Mouse (Mus musculus): Measurements from ENCODE around the gene Srrm4.

- TF ChIP-seq POLR2A (IDR thresholded peaks at IDR 0.05; ENCODE audit: borderline replicate concordance, low read depth, low read length): no peak
- no peak for TF ChIP-seq CTCF (IDR thresholded peaks at IDR 0.05; ENCODE audit: low read depth, low read length)
These were observed 143.0 kb downstream of the Srrm4 start for GRCm38 (mm10) chr5:116448409-116449191.
